Mouse (Mus musculus) Muller cell, postnatal 12 days (primary cell): ENCODE measurements around the gene Cir1.

Experiments
- DNase-seq: peaks from one replicate; pipeline ENCODE4 v3.0.0-alpha.2; 2015; ENCODE audit errors: inconsistent ontology term

Gene Cir1

DNA sequence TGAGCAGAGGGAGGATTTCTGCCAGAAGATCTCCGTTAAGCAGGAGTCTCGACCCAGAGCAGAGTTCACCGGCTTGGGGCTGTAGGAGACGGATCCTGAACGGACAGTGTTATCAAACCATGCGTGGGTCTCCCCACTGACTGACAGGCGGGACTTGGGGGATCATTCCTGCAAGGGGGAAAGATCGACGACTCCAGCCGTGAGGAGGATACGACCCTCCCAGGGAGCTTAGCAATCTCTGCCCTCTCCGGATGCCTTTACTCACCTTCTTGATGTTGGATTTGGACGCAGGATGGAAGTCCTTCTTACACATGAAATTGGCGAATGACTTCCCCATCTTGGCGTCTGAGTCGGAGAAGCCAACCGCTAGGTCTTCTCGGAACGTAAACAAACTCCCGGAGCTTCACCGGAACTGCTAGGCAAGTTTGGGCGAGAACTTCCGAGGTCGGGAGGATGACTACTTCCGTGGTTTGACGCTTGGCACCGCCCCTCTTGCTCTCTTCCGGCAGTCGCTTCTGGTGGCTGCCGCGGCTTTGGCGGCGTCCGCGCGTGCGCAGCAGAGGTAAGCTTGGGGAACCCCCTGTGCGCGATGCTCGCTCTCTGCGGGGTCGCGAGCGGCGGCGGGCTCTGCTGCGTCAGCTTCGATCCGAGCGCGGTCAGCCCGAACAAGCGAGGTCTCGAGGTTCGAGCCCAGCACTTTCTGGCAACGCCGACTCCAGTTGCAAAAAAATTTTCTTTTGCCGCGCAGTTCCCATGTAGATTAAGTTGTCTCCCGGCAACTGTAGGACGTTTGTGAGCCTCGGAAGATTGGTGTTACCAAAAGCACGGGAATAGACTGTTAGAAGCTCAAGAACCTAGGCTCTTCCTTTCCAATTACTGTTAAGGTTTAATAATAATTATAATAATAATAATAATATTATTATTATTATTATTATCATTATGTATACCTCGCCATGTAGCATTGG, at the start of gene Cir1, which contains the start of gene Scrn3:
TSS of gene Cir1 (minus strand) at position 550 of the 965 bp plus-strand sequence.
TSS of gene Scrn3 (plus strand) at position 450 of the 965 bp plus-strand sequence.
- peak; percentile 97 for DNase-seq

DNA sequence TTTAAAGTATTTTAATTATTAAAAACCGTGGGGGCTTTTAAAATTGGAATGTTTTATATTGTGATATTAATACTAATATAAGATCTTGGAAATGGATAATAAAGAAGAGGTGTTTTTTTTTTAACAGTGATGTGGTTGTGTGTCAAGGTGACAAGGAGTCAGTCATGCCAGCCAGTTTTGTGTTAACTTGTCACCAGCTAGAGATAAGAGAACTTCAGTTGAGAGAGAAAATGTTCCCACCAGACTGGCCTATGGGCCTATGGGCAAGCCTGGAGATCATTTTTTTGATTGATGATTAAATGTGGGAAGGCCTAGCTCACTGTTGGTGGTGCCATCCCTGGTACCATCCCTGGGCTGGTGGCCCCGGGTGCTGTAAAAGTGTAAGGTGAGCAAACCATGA, 48.0 kb upstream of the Cir1 start:
- DNase-seq = no peak

DNA sequence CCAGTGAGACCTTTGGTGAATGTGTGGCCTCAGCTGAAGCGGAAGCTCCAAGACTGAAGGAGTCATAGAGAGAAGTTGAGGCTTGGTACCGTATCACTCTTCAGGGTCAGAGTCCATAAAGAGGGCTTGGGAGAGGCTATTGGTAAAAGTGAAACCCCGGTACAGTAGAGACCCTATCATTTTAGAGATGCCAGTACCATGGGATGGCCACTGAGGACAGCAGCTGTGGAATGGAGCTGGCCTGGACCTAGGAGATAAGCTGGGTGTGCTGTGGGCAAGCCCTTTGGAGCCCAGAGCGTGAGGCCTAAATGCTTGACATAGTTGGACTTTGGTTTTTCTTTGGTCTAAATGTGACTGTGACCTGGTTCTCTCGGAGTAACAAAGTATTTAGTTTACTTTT, 47.4 kb upstream of the Cir1 start:
- DNase-seq = no peak

DNA sequence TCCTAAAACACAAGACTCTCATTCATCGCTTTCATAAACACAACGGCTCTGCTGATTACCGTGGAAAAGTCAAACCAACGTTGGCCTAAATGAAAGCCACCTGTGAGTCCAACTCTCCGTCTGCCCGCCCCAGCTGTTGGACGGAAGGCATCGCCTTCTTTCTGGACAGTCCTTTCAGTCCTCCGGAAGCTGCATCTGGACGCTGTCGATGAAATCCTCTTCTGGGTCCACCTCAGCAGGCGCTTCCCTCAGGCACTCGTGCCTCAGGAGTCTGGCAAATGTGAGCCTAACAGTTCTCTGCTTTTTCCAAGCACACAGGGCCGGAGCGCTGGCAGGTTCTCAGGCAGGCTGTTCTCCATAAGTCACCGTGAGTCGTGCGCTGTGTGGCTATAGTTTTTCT, 44.5 kb upstream of the Cir1 start:
- DNase-seq = no peak

- DNase-seq = peak; percentile 36
These were observed 39.5 kb upstream of the Cir1 start for GRCm38 (mm10) chr2:73351927-73352374.

DNA sequence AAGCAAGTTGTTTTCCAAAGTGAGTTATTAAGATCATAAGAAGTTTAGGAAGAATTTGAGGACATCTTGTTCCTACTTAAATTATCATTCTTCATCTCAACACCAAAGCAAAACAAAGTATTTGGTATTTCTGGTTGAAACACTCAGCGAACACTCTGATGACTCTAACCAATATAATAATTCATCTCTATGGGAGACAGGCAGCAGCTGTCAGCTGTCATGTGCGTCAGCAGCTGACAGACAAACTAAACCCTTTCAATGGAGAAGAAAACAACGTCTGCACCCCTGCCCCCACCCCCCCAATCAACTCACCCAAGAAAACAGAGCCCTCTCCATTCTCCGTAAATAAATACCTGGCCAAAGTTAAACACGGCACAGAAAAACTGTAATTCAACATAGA, 39.0 kb upstream of the Cir1 start:
- peak; percentile 24 for DNase-seq

- DNase-seq = peak; percentile 16
These were observed 35.7 kb upstream of the Cir1 start for GRCm38 (mm10) chr2:73348221-73348620.

- peak; percentile 23 for DNase-seq
These were observed 35.3 kb upstream of the Cir1 start for GRCm38 (mm10) chr2:73347766-73348165.

GRCm38 (mm10) chr2:73347136-73347535, 34.6 kb upstream of the Cir1 start:
- no peak for DNase-seq

DNA sequence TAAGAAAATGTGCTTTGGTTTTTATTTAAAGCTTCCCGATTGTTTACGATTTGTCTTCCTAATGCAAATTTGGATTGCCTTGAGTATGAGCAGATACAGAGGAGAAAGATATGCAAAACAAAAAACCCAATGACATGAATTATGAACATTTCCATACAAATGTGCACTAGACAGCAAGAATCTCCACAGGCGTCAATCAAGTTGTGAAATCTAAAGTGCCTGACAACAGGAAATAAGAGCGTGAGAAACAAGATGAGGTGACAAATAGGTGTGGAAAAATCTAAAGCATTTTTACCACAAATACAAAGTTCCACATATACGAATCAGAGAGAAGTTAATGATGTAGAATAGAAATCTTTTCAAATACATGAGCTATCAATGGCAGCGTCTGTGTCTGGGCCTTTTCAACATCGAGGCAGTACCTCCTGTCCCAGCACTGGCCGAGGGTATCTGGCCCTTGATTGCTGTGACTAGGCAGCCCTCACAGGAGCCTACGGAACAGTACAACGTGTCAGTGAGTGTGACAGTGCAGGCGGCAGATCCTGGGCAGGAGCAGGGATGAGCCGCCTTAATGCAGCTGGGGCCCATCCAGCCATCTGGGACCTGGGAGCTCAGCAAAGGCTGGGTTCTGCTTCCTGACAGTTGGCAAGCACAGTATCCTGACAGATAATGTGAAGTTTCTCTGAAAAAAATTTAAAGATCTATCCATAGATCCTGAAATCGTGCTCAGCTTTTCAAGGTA, 34.0 kb upstream of the Cir1 start:
- no peak for DNase-seq

- DNase-seq = no peak
These were observed 32.7 kb upstream of the Cir1 start for GRCm38 (mm10) chr2:73345204-73345603.

DNA sequence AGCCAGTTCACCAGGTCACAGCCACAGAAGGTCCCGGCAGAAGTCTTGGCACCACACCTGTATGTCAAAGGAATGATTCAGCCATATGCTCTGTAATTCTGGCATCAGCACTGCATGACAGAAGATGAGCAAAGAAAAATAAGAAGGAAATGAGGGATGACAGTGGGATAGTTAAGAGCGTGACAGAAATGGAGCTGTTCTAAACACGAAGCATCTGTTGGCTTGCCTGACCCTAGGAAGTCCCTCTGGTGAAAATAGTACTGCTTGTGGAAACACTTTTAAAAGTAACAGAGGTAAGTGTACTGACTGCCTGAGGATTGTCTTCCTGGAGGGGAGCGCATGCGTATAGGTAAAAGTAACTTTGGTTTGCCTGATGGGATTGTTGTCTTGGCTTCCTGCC, 31.2 kb upstream of the Cir1 start:
- DNase-seq = no peak

DNA sequence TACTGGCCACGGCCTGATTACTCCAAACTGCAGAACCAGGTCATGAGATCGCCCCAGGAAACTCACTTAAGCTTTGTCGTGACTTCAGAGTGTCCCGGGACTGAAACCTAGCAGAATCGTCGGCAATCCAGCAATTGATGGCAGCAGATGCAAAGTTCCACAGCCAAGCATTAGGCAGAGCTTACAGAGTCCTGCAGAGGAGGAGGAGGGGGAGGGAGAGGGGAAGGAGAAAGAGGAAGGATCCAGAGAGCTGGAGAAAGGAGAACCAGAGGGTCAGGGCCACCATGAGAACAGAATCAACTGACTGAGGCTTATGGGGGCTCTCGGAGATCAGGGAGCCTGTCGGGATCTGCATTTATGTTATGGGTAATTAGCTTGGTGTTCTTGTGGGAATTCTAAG, 25.9 kb upstream of the Cir1 start:
- no peak for DNase-seq

GRCm38 (mm10) chr2:73335949-73336348, 23.4 kb upstream of the Cir1 start:
- no peak for DNase-seq

DNA sequence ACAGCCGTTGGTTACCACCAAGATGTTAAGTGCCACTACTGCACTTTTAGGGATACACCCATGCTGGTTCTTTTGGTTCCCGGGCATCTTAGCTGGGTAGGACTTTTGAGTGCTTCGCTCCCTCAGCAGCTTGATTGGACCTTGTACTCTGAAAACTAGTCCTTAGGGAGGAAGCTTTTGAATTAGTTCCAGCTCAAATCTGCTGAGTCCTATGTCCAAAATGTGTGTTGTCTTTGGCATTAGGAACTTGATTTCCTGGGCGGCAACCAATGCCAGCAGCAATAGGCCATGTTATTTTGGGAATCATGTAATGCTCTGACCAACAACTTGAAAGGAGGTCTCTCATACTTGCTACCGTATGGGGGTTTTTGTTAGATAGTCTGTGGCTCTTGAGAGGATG, 13.4 kb upstream of the Cir1 start:
- no peak for DNase-seq

GRCm38 (mm10) chr2:73322991-73323390, 10.5 kb upstream of the Cir1 start:
- DNase-seq = no peak

DNA sequence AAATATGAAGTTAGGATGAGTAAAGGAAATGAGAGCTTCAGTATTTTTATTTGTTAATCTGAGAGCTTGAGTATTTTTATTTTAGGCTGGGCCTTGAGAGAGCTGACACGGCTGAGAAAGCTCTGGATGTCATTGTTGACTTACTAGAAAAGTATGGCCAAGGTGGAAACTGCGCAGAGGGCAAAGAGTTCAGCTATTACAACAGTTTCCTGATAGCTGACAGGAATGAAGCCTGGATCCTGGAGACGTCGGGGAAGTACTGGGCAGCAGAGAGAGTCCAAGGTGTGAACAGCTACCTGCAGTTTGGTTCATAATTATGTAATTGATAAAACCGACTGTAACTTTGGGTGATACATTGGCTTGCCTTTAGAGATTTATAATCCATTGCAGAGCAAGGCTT, 6.7 kb upstream of the Cir1 start:
- no peak for DNase-seq

GRCm38 (mm10) chr2:73317426-73317825, 4.9 kb upstream of the Cir1 start:
- DNase-seq = no peak

- DNase-seq = no peak
These were observed 1.8 kb upstream of the Cir1 start for GRCm38 (mm10) chr2:73314311-73314710.

GRCm38 (mm10) chr2:73313117-73313501, 608 bp upstream of the Cir1 start:
- DNase-seq = peak; percentile 30

GRCm38 (mm10) chr2:73306006-73306405, 6.5 kb downstream of the Cir1 start:
- no peak for DNase-seq

DNA sequence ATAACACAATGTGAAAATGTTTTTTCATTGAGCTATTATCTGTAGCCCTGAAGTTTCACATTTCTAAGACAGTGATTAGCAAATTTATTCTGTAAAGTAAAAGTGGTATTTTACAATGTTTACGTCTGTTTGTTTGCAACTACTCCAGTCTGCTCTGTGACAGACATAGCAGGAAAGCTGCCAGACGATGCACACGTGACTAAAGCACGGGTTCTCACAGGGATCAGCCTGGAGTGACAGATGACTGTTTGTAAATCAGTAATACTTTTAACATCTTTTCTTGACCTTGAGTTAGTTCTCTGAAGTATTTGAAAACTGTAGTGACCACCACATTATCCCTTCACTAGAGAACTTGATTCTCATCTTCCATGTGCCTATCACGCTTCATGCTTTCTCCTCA, 8.0 kb downstream of the Cir1 start:
- DNase-seq = no peak

GRCm38 (mm10) chr2:73302722-73303121, 9.8 kb downstream of the Cir1 start:
- no peak for DNase-seq
